Mouse (Mus musculus) Muller cell, postnatal 12 days (primary cell): ENCODE results near the gene Nup210.
"Not testable (repeated sequence)": the region's sequence is repeated elsewhere in the genome, so short reads cannot be mapped to it uniquely, and the experiment has no call there.

Experiments
- DNase-seq: peaks from one replicate; pipeline ENCODE4 v3.0.0-alpha.2; 2015; ENCODE audit errors: inconsistent ontology term

Gene Nup210

DNA sequence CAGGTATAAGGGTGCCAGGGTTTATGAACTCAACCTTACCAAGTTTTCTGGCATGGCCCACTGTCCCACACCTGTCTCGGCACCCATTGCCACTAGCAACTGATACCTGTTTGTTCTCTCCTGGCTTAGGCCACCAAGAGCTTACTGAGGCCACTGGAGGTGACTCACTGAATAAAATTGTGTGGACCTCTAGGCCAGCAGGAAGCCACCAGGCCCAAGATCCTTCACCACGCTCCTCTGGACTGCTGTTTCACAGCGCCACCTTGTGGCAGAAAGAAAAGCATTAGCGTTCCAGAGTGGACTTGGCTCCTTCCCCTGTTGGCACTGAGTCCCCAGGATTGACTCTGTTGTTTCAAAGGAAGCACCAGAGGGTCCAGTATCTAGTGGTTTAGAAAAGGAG lies 23.2 kb upstream of the Nup210 start:
- peak; percentile 82 for DNase-seq

- DNase-seq, result no peak
Measured at GRCm38 (mm10) chr6:91137343-91137956, 20.8 kb upstream of the Nup210 start.

DNA sequence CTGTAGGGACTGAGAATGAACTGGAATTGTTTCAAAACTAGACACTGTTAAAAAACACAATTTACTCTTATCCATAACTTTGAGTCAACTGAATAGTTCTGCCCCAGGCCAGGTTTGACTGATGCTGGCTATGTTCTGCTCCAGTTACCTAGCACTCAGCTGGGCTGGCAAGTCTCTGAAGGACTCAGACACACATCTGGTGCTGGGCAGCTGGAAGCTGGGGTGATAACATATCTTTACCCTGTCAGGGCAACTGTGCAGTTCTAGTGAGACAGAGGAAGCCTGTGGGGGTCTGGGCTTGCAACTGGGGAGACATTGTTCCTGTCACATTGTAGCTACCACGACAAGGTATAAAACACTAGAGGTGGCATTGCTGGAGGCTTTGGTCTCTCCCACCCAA lies 14.2 kb upstream of the Nup210 start:
- DNase-seq, result no peak

- no peak for DNase-seq
Measured at GRCm38 (mm10) chr6:91128996-91129395, 12.4 kb upstream of the Nup210 start.

DNA sequence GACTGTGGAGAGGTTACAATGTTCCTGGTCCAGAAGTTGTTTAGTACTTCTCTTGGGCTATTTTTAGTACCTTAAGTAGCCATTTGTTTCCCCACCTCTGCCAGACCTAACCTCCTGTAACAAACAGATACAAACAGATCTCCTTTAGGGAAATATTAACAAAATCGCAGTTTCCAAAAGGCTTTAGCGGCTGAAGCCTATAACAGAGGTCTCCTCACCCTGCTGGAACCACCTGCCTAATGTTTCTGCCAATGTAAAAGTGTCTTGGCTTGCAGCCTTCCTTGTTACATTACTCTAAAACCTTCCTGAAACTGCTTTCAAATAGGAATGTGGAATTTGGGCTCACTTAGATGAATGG lies 8.6 kb upstream of the Nup210 start:
- DNase-seq, result no peak

- DNase-seq, result no peak
Measured at GRCm38 (mm10) chr6:91124286-91125227, 7.9 kb upstream of the Nup210 start.

- DNase-seq, result no peak
Measured at GRCm38 (mm10) chr6:91123453-91123852, 6.8 kb upstream of the Nup210 start.

- not testable (repeated sequence) for DNase-seq
Measured at GRCm38 (mm10) chr6:91121089-91121488, 4.5 kb upstream of the Nup210 start.

- DNase-seq, result no peak
Measured at GRCm38 (mm10) chr6:91120206-91120605, 3.6 kb upstream of the Nup210 start.

- DNase-seq, result no peak
Measured at GRCm38 (mm10) chr6:91118526-91118925, 1.9 kb upstream of the Nup210 start.

DNA sequence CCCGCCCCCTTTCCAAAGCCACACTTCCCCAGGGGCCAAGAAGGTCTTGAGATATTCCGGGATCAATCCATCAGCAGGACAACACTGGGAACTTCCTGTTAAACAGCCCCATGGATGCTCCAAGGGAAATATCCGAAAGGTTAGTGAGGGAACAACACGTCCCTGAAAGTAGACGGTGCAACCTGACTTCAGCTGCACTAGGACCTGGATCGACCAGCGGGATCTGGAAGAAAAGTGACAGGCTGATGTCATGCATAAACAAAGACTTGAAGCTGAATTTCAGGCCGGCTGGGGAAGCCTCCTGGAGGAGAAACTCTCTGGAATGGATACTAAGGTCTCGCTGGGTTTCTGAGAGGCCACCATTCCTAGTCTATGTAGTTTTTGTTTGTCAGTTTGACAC lies 520 bp upstream of the Nup210 start:
- no peak for DNase-seq

DNA sequence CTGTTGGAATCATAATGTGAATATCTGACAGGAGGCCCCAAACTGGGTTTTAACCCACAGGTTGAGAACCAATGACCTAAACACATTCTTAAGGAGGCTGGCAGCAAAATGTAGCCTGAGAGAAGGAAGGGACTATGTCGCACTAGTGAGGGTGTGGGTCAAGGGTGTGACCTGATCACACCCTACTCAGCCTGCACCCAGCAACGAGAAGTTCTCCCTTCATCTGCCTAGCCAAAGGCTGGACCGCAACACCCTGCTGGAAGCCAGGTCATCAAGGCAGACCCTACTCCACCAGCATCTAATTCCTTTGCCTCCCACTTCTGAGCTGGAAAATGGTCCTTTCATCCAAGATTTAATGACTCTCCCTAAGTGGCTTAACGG lies 776 bp downstream of the Nup210 start:
- no peak for DNase-seq

DNA sequence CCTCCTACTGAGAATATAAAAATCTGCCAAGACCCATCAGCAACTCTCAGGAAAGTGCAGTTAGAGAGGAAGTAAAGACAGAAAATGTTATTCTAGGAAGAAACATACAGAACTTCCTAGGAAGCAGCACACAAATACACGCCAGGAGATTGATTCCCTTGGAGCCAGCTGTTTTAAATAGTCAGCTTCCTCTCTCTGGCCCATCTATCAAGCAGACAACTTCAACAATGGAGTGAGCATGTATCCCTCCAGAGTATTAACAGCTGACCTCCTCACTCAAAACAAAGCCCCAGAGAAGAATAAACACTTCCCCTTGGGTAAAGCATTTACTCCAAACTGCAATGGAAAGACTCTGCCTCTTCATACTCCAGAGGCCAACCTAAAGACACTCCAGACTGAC lies 1.5 kb downstream of the Nup210 start:
- DNase-seq, result no peak

DNA sequence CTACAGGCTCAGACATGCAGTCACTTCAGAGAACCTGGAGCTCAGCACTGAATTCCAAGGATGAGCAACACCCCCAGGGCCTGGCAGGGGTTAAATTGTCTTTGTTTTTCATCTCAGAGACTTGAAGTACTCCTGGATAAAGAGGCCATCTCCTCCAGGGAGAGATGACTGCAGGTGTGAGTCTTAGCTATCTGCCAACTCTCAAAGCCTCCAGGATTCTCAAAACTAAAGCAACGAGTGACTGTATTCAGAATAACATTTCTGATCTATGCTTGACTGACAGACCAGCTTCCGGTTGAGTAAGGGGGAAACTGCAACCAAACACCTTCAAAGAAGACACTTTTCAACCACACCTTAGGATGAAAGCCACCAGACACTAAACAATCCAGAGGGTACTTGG lies 1.9 kb downstream of the Nup210 start:
- DNase-seq, result no peak

- no peak for DNase-seq
Measured at GRCm38 (mm10) chr6:91111954-91112252, 4.7 kb downstream of the Nup210 start.

- DNase-seq, result no peak
Measured at GRCm38 (mm10) chr6:91111141-91111953, 5.3 kb downstream of the Nup210 start.

DNA sequence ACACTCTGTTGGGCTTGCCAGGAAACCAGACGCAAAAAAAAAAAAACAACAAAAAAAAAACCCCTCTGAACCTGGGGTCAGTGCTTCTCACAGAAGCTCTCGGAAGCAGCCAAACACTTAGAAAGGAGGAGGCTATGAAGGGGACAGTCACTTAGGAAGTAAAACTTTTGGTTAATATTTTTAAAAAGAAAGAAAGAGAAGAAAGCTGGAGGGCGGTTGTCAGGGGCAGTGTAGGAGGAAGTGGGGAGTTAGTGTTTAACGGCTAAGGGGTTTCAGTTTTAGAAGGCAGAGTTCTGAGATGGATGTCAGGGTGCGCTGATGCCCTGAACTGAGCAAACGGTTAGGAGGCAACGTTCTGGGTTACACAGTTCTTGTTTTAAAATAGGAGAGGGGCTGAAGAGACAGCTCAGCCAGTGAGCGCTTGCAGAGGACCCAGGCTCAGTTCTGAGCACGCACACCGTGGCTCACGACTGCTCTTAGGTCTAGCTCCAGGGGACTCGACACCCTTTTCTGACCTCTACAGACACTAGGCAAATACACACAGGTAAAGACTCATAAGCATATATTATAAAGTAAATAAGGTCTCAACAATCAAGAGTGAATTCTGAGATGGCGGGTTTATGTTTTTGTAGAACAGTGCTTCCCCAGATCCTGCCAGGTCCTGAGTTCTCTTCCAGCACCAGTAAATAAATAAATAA lies 6.2 kb downstream of the Nup210 start:
- DNase-seq, result no peak

GRCm38 (mm10) chr6:91109489-91109888 lies 7.1 kb downstream of the Nup210 start:
- DNase-seq, result no peak

DNA sequence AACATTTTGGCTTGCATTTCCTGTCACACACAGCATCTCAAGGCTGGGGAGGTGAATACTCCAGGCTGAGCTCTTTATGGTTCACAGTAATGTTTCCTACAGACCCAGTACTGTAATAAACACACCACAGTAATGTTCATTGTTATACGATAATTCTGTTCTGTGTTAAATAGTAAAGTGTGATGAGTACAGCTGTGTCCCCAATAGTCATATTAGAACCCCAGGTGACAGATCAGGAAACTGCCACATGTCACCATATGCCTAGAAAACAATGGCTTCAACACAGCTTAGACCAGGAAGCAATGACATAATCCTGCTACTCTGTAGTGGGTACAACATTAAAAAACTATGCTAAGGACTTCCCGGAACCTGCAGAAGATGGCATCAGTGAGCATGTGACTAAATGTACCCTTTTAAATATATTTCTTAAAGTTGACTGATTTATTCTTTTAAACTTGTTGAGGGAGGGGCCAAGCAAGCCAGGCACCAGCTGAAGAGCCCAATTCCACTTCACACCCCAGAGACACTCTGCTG lies 7.6 kb downstream of the Nup210 start:
- no peak for DNase-seq

GRCm38 (mm10) chr6:91108301-91108916 lies 8.2 kb downstream of the Nup210 start:
- no peak for DNase-seq

DNA sequence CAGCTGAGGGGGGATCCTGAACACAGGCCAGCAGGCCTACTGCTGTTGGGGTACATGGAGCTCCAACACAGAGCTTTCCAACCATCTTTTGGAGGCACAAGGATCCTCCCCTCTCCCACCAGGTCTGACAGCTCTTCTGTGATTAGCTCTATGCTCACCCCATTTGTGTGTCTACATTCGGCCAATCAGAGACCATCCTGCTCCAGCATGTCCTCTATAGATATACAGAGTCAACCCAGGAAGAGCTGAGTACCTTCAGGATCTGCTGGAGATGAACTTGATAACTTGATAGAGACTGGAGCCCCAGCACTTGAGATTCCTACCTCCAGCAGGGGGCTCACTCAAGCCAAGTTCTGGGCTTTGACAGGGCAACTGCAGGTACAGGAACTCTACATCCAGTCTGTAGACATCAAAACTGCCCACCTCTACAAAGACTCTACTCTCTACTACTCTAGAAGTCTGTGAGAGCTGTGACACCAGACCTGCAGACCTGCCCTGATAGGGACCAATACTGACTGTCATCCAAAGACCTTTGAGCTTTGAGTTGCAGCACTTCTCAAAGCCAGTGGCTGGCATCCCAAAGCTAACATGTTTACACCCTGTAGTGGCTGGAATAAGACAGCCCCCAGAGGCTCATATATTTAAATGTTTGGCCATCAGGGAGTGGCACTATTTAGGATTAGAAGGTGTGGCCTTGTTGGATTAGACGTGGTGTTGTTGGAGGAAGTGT lies 11.1 kb downstream of the Nup210 start:
- DNase-seq, result no peak
